Mouse (Mus musculus): ENCODE measurements around the gene Eef1a2. TPM values are rescaled to one million over a fixed set of nuclear protein-coding genes. Genes with fewer than 3 reads are reported as not detected.
A peak's percentile ranks its signal among the peaks of the same experiment; 100 is the strongest.
"Not testable (repeated sequence)": the region's sequence is repeated elsewhere in the genome, so short reads cannot be mapped to it uniquely, and the experiment has no call there.

Gene Eef1a2
- polyA plus RNA-seq (2015; fragmentation: Nextera tagmentation; extraction: Ambion mirVana): 1.7 and 1.9 TPM in 2 replicates

DNA sequence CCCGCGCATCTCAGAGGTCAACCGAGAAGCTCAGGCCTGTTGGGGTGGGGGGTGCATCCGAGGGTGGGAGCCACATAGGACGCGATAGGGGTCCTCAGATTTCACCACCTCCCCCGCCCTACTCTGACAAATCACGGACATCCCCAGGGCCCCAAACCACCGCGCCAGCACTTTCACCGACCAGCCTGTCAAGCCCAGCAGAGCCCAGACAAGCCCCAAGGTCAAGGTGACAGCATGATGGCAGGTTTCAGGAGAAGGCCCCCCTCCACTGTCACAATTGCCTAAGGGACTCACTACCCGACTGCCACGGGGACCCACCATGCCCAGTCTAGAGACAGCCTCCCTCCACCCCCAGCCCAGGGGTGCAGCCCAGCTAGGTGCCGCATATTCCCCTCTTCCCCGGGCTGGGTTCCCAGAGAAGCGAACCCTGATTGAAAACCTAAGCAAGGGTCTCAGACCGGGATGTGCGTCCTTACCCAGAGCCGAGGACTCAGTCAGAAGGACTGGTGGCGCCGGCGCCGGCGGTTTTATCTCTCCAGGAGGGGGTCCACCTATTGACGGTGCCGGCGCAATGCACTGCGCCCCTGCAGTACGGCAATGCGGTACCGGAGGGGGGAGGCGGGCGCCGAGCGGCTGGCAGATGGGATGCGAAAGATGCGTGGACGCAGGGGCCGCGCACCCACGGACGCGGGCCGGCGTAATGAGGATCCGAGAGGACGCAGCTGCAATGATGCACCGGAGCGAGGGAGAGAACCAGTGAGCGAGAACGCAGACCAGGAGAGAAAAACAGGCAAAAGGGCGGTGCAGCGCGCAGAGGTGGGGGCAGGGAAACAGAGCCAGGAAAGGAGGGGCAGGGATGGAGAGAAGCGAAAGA lies at the start of gene Eef1a2:
Gene Eef1a2, minus strand, starts transcription at position 767 of the 874 bp plus-strand sequence.
- Histone ChIP-seq H3K4me1 (peaks cover 41% of the 10 kb centered on the region), H3K9me3 (replicated peaks) (no peaks in the 10 kb centered on the region), H3K4me3 (peak within 1 kb of the TSS; percentile 51), H3K27ac (peak within 1 kb of the TSS; percentile 71), H3K27me3 (peaks cover 29% of the 10 kb centered on the region), H3K4me2 (peak within 1 kb of the TSS; percentile 69), H3K9ac (peak within 1 kb of the TSS; percentile 73), H3K36me3 (ENCODE audit: poor library complexity, severe bottlenecking) (no peaks in the 10 kb centered on the region)
- peak; percentile 72 for ATAC-seq
- WGBS: 3% methylated on average over 55 of the region's 55 CpGs

DNA sequence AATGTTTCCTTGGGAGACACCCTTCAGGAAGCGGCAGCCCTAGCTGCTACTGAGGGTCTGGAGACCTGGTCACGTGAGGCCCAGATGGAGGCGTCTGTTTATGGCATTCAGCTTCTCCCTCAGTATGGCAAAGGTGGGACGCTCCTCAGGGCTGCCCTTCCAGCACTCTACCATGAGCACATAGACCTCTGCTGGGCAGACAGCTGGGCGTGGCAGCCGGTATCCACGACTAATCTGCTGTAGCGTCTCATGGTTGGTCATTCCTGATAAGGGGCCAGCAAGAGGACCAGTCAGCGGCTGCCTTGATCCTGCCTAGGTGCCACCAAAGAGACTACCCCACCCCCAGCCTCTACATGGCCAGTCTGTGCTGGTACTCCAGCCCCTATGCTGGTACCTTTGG lies 49.3 kb upstream of the Eef1a2 start:
- H3K4me1 ChIP-seq: no peaks in the 10 kb centered on the region
- H3K27ac ChIP-seq: no peak overlapping the region
- H3K36me3 ChIP-seq (ENCODE audit: poor library complexity, severe bottlenecking): no peaks in the 10 kb centered on the region
- H3K4me2 ChIP-seq: no peak overlapping the region
- H3K4me3 ChIP-seq: no peak overlapping the region
- no peak for ATAC-seq
- peaks cover 18% of the 10 kb centered on the region for H3K27me3 ChIP-seq
- no peak overlapping the region for H3K9ac ChIP-seq
- WGBS: 84% methylated on average over 9 of the region's 9 CpGs
- no peaks in the 10 kb centered on the region for H3K9me3 ChIP-seq (replicated peaks)

DNA sequence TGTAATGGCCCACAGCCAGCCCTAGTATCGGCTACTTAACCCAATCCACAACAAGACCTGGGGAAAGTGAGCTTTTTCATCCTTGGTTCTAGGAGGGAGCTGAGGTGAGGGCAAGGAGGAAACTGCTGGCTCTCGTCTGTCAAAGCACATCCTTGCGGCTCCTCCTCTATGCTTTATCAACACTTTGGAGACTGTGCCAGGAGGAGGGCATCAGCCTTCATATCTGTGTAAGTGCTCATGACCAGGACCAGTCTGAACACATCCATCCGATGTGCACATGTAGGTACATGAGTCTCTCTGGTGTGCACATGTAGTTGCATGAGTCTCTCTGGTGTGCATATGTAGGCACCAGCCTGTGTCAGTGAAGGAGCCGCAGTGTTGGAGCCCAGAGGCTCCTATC lies 48.9 kb upstream of the Eef1a2 start:
- H3K9ac ChIP-seq: no peak overlapping the region
- no peaks in the 10 kb centered on the region for H3K36me3 ChIP-seq (ENCODE audit: poor library complexity, severe bottlenecking)

DNA sequence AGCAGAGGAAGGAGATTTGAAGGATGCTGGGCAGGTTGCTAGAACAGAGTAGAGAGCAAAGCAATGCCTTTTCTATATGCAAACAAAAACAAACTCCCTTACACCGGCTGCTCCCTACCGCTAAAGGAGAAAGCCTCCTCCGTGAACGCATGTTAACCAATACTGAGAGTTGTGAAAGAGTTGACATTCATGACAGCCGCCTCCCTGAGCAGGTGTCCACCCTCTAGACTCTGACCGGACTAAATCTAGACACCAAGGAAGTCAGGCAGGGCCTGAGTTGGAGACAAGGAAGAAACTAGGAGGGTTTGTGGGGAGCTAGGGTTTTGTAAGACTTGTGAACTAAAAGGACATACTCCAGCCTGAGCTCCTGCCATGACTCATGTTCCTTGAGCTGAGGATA lies 46.1 kb upstream of the Eef1a2 start:
- no peak overlapping the region for H3K4me2 ChIP-seq
- WGBS: 82% methylated on average over 6 of the region's 6 CpGs
- H3K9ac ChIP-seq: no peak overlapping the region
- H3K4me1 ChIP-seq: no peaks in the 10 kb centered on the region
- no peak for ATAC-seq
- H3K9me3 ChIP-seq (replicated peaks): no peaks in the 10 kb centered on the region
- H3K27me3 ChIP-seq: 0 out of 2 replicates have a peak, but pooled peaks cover 6% of the 10 kb centered on the region
- H3K27ac ChIP-seq: no peak overlapping the region
- no peak overlapping the region for H3K4me3 ChIP-seq
- H3K36me3 ChIP-seq (ENCODE audit: poor library complexity, severe bottlenecking): no peaks in the 10 kb centered on the region

More for the DNA sequence above, 48.9 kb upstream of the Eef1a2 start:
- H3K4me3 ChIP-seq: no peak overlapping the region
- H3K4me1 ChIP-seq: no peaks in the 10 kb centered on the region
- no peak for ATAC-seq
- H3K27me3 ChIP-seq: peaks cover 15% of the 10 kb centered on the region; the same call in 1 of the 2 replicates
- 82% methylated on average over 5 of the region's 5 CpGs for WGBS
- no peak overlapping the region for H3K4me2 ChIP-seq
- H3K27ac ChIP-seq: no peak overlapping the region
- no peaks in the 10 kb centered on the region for H3K9me3 ChIP-seq (replicated peaks)

DNA sequence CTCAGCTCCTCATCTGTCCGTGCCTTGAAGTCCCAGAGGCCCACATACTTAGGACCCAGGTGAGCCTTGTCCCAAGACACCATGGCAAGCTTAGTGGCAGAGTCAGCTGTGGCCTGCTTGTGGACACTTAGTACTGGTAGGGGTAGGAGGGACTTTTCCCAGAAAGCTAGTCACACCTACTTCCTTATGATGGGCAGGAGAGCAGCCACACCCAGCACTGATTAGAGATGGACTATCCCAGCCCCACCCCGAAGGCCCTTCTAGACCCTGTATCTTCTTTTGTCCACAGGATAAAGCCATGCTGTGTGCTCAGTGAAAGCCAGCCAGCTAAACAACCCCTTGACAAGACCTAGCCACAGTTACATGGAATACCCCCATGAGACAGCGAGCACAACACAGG lies 45.6 kb upstream of the Eef1a2 start, which contains the start of gene Ptk6:
Gene Ptk6, minus strand, starts transcription at position 368 of the 400 bp plus-strand sequence.
- no peak within 1 kb of the TSS for H3K4me2 ChIP-seq
- H3K9me3 ChIP-seq (replicated peaks): no peaks in the 10 kb centered on the region
- 92% methylated on average over 3 of the region's 3 CpGs for WGBS
- ATAC-seq: no peak
- H3K27me3 ChIP-seq: 0 out of 2 replicates have a peak, but pooled peaks cover 6% of the 10 kb centered on the region
- no peak within 1 kb of the TSS for H3K9ac ChIP-seq
- H3K36me3 ChIP-seq (ENCODE audit: poor library complexity, severe bottlenecking): no peaks in the 10 kb centered on the region
- no peak within 1 kb of the TSS for H3K27ac ChIP-seq
- H3K4me3 ChIP-seq: no peak within 1 kb of the TSS
- H3K4me1 ChIP-seq: no peaks in the 10 kb centered on the region

DNA sequence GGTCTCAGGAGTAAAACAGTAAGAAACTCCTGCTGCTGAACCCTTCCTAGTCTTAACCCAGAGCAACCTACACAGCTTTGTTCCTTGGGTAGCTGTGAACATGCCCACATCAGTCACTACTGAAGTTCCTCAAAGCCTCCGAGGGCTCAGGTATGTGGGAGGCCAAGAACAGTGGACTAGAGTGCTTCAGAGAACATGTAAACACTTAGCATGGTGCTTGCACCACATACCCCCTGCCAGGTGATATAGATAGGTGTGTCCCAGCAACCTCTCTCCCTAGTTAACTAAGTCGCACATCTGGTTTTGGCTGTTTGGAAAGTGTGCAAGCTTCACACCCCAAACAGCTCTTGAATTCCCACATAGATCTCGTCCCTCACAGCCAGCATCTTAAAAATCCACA lies 44.8 kb upstream of the Eef1a2 start:
- H3K27me3 ChIP-seq: 0 out of 2 replicates have a peak, but pooled peaks cover 6% of the 10 kb centered on the region
- WGBS: 69% methylated on average over 3 of the region's 3 CpGs
- no peak for ATAC-seq

DNA sequence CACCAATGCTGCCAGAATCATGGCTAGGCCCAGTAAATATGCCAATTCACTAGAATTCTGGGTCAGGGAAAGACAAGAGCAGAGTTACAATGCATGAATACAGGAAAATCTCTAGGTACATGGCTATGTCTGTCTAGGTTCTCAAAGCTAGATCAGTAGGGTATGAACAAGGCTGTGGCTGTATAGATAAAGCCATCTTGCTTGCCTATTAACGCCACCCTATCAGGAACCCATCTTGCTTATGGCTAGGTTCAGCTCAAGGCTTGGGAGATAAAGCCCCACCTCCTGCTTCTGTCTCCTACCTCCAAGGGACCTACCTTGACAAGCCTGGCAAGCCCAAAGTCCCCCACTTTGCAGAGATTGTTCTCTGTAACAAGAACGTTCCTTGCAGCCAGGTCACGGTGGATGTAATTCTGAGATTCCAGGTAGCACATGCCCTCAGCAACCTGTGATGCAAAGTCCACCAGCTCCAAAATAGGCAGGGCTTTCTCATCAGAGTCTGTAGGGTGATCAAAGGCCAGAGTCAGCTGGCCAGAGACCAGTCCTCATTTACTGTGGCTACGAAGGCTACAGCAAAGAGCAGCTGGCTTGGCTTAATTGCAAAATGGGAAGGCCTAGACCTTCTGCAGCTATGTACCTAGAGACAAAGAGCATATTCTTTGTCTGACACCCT lies 40.0 kb upstream of the Eef1a2 start:
- H3K36me3 ChIP-seq (ENCODE audit: poor library complexity, severe bottlenecking): no peaks in the 10 kb centered on the region
- no peaks in the 10 kb centered on the region for H3K9me3 ChIP-seq (replicated peaks)
- ATAC-seq: no peak
- H3K27me3 ChIP-seq: no peaks in the 10 kb centered on the region
- no peak overlapping the region for H3K4me2 ChIP-seq
- no peak overlapping the region for H3K9ac ChIP-seq
- H3K4me3 ChIP-seq: no peak overlapping the region
- H3K4me1 ChIP-seq: no peaks in the 10 kb centered on the region
- 90% methylated on average over 4 of the region's 4 CpGs for WGBS
- no peak overlapping the region for H3K27ac ChIP-seq

More for the DNA sequence above, 44.8 kb upstream of the Eef1a2 start:
- Histone ChIP-seq H3K9me3 (replicated peaks) (no peaks in the 10 kb centered on the region), H3K4me1 (no peaks in the 10 kb centered on the region), H3K9ac (no peak overlapping the region), H3K4me3 (no peak overlapping the region), H3K27ac (no peak overlapping the region), H3K36me3 (ENCODE audit: poor library complexity, severe bottlenecking) (no peaks in the 10 kb centered on the region), H3K4me2 (no peak overlapping the region)

DNA sequence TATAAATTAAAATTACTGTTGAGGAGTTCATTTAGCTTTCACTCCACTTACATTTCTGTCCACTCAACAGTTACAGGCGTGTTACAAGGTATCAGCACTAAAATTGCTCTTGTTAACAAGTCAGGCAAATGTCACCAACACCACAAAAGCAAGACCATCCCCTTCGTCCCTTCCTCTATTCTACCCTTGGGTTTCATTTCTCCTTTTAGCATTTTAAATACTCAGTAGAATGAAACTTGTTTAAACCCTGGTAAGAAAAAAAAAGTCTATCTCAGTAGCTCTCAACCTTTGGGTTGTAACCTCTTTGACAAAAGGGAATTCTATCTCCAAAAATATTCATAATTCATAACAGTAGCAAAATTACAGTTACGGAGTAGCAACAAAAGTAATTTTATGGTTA lies 36.2 kb upstream of the Eef1a2 start:
- Histone ChIP-seq H3K27ac (no peak overlapping the region), H3K4me3 (no peak overlapping the region), H3K4me2 (no peak overlapping the region), H3K9ac (no peak overlapping the region), H3K27me3 (no peaks in the 10 kb centered on the region), H3K36me3 (ENCODE audit: poor library complexity, severe bottlenecking) (peaks cover 16% of the 10 kb centered on the region), H3K9me3 (replicated peaks) (no peaks in the 10 kb centered on the region), H3K4me1 (peaks cover 9% of the 10 kb centered on the region)
- no peak for ATAC-seq
- 80% methylated on average over 3 of the region's 3 CpGs for WGBS

DNA sequence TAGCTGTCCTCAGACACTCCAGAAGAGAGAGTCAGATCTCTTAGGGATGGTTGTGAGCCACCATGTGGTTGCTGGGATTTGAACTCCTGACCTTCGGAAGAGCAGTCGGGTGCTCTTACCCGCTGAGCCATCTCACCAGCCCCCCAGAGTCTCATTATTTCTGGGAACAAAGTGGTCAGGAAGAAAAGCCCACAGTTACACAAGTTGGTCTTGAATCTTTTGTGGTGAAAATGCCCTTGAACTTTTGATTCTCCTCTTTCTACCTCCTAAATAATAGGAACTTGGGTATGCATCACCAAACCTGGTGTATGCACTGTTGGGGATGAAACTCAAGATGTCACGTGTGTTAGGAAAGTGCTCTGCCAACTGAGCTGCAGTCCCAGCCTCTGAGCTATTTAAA lies 35.1 kb upstream of the Eef1a2 start:
- peaks cover 16% of the 10 kb centered on the region for H3K36me3 ChIP-seq (ENCODE audit: poor library complexity, severe bottlenecking)
- no peaks in the 10 kb centered on the region for H3K9me3 ChIP-seq (replicated peaks)
- no peak for ATAC-seq
- H3K4me2 ChIP-seq: no peak overlapping the region
- 61% methylated on average over 4 of the region's 4 CpGs for WGBS
- no peaks in the 10 kb centered on the region for H3K27me3 ChIP-seq
- no peak overlapping the region for H3K27ac ChIP-seq
- H3K4me1 ChIP-seq: peaks cover 9% of the 10 kb centered on the region
- no peak overlapping the region for H3K9ac ChIP-seq
- no peak overlapping the region for H3K4me3 ChIP-seq

DNA sequence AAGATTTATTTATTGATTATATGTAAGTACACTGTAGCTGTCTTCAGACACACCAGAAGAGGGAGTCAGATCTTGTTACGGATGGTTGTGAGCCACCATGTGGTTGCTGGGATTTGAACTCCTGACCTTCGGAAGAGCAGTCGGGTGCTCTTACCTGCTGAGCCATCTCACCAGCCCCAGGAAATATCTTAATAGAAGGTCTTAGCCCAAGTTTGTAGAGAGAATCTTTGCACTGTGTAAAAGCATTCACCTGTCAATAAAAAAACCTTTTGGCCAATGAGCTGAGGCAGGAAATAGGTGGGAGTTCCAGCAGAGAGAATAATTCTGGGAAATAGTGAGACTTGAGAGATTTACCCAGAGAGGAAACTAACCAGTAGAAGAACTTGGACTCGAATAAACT lies 34.6 kb upstream of the Eef1a2 start:
- not testable (repeated sequence) for ATAC-seq
- WGBS: 86% methylated on average over 4 of the region's 4 CpGs

DNA sequence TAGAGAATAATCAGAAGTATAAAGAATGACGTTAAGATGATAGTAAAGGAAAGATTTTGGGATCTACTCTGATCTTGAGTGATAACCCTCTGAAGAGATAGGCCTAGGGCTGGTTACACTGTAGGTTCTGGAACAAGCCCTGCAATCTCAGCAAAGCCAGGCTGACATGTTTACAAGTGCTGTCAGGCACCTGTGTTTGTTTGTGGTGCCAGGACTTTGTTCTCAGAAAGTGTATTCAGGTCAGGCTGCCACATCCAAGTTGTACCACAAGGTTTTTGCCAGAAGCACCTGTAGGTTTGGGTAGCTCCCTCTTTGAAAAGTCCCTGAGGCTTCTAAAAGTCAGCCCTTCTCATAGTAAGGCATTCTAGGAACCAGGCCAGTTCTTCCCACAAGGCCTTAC lies 32.5 kb upstream of the Eef1a2 start:
- 90% methylated on average over 1 of the region's 1 CpGs for WGBS
- no peak overlapping the region; the same call in 1 of the 2 replicates for H3K4me2 ChIP-seq
- H3K36me3 ChIP-seq (ENCODE audit: poor library complexity, severe bottlenecking): peaks cover 16% of the 10 kb centered on the region
- no peak overlapping the region for H3K27ac ChIP-seq
- H3K9ac ChIP-seq: no peak overlapping the region
- no peak overlapping the region for H3K4me3 ChIP-seq
- H3K4me1 ChIP-seq: peaks cover 13% of the 10 kb centered on the region
- ATAC-seq: no peak
- H3K27me3 ChIP-seq: 0 out of 2 replicates have a peak, but pooled peaks cover 6% of the 10 kb centered on the region
- H3K9me3 ChIP-seq (replicated peaks): no peaks in the 10 kb centered on the region

More for the DNA sequence above, 34.6 kb upstream of the Eef1a2 start:
- H3K27ac ChIP-seq; H3K9me3 ChIP-seq (replicated peaks); H3K27me3 ChIP-seq; H3K4me2 ChIP-seq; H3K9ac ChIP-seq; H3K4me3 ChIP-seq: not testable (repeated sequence)
- H3K4me1 ChIP-seq: peaks cover 11% of the 10 kb centered on the region
- H3K36me3 ChIP-seq (ENCODE audit: poor library complexity, severe bottlenecking): peaks cover 16% of the 10 kb centered on the region

DNA sequence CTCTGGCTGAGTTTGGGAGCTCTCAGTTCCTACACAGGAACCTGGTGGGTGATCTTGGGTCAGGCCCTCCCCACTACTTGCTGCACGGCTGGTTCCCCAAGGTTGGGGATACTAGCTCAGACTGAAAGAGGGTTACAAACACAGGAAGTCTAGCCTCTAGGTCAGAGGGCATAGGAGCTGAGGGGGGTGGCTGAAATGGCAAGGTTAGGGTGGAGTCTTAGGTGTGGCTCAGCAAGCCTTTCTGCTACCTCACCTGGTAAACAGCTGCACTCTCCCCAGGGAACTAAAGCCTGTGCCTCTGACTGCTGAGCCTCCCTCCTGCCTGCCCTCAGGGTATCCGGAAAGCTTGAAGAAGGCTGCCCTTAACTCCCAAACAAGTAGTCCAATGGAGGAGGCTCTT lies 31.9 kb upstream of the Eef1a2 start:
- peaks cover 13% of the 10 kb centered on the region for H3K4me1 ChIP-seq
- 0 out of 2 replicates have a peak, but pooled peaks cover 6% of the 10 kb centered on the region for H3K27me3 ChIP-seq
- H3K9me3 ChIP-seq (replicated peaks): no peaks in the 10 kb centered on the region
- WGBS: 95% methylated on average over 2 of the region's 2 CpGs
- H3K9ac ChIP-seq: peak overlapping the region; percentile 40
- peaks cover 16% of the 10 kb centered on the region for H3K36me3 ChIP-seq (ENCODE audit: poor library complexity, severe bottlenecking)
- no peak for ATAC-seq
- no peak overlapping the region for H3K27ac ChIP-seq
- peak overlapping the region; percentile 81 for H3K4me3 ChIP-seq
- H3K4me2 ChIP-seq: peak overlapping the region; percentile 71
